Mouse (Mus musculus): ENCODE data around the gene Med24. TPM values are rescaled to one million over a fixed set of nuclear protein-coding genes. Genes with fewer than 3 reads are reported as not detected.
"Not testable (repeated sequence)": the region's sequence is repeated elsewhere in the genome, so short reads cannot be mapped to it uniquely, and the experiment has no call there.

Gene Med24
- total and polyA plus RNA-seq, 2 experiments from 2014 or later, result 52.2 to 66.6 TPM

DNA sequence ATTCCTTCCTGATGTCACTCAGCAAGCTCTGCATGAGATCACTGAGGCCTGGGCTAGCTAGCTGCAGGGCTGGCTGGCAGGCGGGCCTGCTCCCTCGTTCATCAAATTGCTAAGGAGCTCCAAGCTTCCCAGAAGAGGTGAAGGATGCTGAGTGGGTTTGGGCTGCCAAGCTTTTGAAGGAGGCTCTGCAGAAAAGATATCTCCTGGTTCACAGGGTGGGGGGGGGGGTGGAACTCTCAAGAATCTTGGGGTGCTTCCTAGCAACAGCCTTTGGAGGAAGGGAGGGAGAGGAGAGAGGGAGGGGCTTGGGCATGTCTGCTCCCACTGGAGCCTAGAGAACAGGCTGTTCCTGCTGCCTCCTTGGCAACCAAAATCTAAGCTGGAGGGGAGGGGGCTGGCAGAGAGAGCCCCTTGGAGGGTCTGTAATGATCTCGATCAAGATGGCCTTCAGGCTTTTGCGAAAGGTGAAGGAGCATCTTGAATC, 9.2 kb upstream of the Med24 start:
- Histone ChIP-seq H3K9ac (replicated peaks; ENCODE audit: low read length, poor library complexity, severe bottlenecking) (no peak overlapping the region), H3K27me3 (ENCODE audit: insufficient read depth, low read length) (no peaks in the 10 kb centered on the region), H3K4me3 (ENCODE audit: low read depth, low read length) (no peak overlapping the region), H3K4me1 (ENCODE audit: insufficient read depth, low read length) (peaks cover 9% of the 10 kb centered on the region), H3K9me3 (ENCODE audit: low read length) (no peaks in the 10 kb centered on the region), H3K27ac (ENCODE audit: low read depth, low read length) (peak overlapping the region; percentile 64), H3K36me3 (ENCODE audit: insufficient read depth, low read length) (no peaks in the 10 kb centered on the region), H3K4me2 (ENCODE audit: low read depth, low read length, poor library complexity, severe bottlenecking) (peak overlapping the region; percentile 34)
- ATAC-seq (ENCODE audit: low FRiP score) (0 out of 2 replicates have a peak, but pooled peaks have one; percentile 18), DNase-seq (ENCODE audit: low spot score) (peak; percentile 85)
- no peak for TF ChIP-seq CTCF (IDR thresholded peaks at IDR 0.05)
- WGBS, result 12% methylated on average over 4 of the region's 4 CpGs

DNA sequence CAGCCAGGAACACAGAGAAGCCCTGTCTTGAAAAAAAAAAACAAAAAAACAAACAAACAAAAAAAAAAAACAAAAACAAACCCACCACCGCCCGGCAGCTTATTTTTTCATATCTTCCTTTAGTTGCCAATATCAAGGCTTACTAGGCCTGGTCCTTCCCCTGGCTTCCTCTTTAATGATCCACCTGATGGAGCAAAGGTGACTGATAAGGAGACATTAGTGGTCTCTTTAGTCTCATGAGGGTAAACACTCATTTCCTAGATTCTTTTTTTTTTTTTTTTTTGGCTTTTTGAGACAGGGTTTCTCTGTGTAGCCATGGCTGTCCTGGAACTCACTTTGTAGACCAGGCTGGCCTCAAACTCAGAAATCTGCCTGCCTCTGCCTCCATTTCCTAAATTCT, 8.0 kb upstream of the Med24 start:
- not testable (repeated sequence) for H3K4me2 ChIP-seq (ENCODE audit: low read depth, low read length, poor library complexity, severe bottlenecking); H3K9me3 ChIP-seq (ENCODE audit: low read length); DNase-seq (ENCODE audit: low spot score); H3K27me3 ChIP-seq (ENCODE audit: insufficient read depth, low read length); H3K9ac ChIP-seq (replicated peaks; ENCODE audit: low read length, poor library complexity, severe bottlenecking); H3K4me3 ChIP-seq (ENCODE audit: low read depth, low read length); ATAC-seq (ENCODE audit: low FRiP score); H3K27ac ChIP-seq (ENCODE audit: low read depth, low read length); H3K36me3 ChIP-seq (ENCODE audit: insufficient read depth, low read length); H3K4me1 ChIP-seq (ENCODE audit: insufficient read depth, low read length)
- 97% methylated on average over 2 of the region's 2 CpGs for WGBS

DNA sequence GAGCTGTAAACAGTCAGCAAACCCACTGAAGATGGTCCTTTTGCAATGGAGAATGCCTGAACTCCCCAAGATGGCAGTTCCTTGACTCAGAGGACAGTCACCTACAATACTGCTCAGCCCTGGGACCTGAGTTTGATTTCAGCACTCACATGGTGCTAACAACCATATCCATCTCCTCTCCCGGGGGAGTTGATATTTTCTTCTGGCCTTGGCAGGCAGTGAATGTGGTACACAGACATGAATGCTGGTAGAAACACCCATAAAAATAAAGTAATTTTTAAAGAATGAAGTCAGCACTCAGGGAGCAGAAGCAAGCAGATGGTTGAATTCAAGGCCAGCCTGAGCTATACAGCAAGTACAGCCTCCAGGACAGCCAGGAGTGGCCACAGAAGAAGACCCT, 6.9 kb upstream of the Med24 start:
- no peak for ATAC-seq (ENCODE audit: low FRiP score)
- 85% methylated on average over 1 of the region's 1 CpGs for WGBS
- H3K9me3 ChIP-seq (ENCODE audit: low read length), result no peaks in the 10 kb centered on the region
- no peak overlapping the region for H3K9ac ChIP-seq (replicated peaks; ENCODE audit: low read length, poor library complexity, severe bottlenecking)
- H3K36me3 ChIP-seq (ENCODE audit: insufficient read depth, low read length), result no peaks in the 10 kb centered on the region
- DNase-seq (ENCODE audit: low spot score), result no peak
- H3K4me1 ChIP-seq (ENCODE audit: insufficient read depth, low read length), result peaks cover 9% of the 10 kb centered on the region
- H3K27ac ChIP-seq (ENCODE audit: low read depth, low read length), result no peak overlapping the region
- H3K4me3 ChIP-seq (ENCODE audit: low read depth, low read length), result no peak overlapping the region
- H3K4me2 ChIP-seq (ENCODE audit: low read depth, low read length, poor library complexity, severe bottlenecking), result no peak overlapping the region
- H3K27me3 ChIP-seq (ENCODE audit: insufficient read depth, low read length), result no peaks in the 10 kb centered on the region
- TF ChIP-seq CTCF (IDR thresholded peaks at IDR 0.05), result no peak

DNA sequence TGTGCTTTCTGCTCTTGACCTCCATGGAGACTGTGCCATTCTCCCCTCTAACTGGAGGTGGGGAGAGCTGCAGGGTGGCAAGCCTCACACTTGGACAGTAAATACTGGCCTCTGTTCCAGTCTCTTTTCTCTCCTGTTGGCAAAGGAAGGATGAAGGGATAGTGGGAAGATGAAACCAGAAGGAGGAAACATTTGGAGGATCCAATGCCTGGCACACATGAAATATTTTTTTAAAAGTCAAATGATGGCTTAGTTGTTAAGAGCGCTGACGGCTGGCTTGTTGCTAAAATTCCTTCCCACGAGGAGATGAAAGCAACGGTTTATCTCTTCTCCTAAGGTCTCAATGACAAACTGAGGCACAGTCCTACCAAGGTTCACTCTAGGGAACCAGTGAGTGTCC, 5.9 kb upstream of the Med24 start:
- WGBS, result 91% methylated on average over 4 of the region's 4 CpGs
- Histone ChIP-seq H3K4me2 (ENCODE audit: low read depth, low read length, poor library complexity, severe bottlenecking) (no peak overlapping the region), H3K27ac (ENCODE audit: low read depth, low read length) (no peak overlapping the region), H3K27me3 (ENCODE audit: insufficient read depth, low read length) (no peaks in the 10 kb centered on the region), H3K4me1 (ENCODE audit: insufficient read depth, low read length) (peaks cover 9% of the 10 kb centered on the region), H3K9me3 (ENCODE audit: low read length) (no peaks in the 10 kb centered on the region), H3K36me3 (ENCODE audit: insufficient read depth, low read length) (no peaks in the 10 kb centered on the region), H3K4me3 (ENCODE audit: low read depth, low read length) (no peak overlapping the region), H3K9ac (replicated peaks; ENCODE audit: low read length, poor library complexity, severe bottlenecking) (no peak overlapping the region)
- TF ChIP-seq CTCF (IDR thresholded peaks at IDR 0.05), result no peak
- DNase-seq (ENCODE audit: low spot score) (no peak), ATAC-seq (ENCODE audit: low FRiP score) (no peak)

DNA sequence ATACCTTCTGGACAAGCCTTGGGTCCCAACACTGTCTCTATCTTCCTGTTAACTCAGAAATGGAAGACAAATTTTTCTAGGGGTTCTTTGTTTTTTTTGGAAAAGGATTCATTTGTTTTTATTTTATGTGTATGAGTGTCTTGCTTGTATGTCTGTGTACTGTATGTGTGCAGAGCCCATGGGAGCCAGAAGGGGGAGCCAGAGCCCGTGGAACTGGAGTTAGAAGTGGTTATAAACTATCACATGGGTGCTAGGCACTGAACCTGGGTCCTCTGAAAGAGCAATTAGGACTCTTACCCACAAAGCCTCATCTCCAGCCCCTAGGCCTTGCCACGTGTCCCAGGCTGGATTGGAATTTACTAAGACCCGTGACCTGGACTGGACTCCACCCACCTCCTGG, 4.8 kb upstream of the Med24 start:
- Histone ChIP-seq H3K4me3 (ENCODE audit: low read depth, low read length) (no peak overlapping the region), H3K9me3 (ENCODE audit: low read length) (no peaks in the 10 kb centered on the region), H3K27ac (ENCODE audit: low read depth, low read length) (no peak overlapping the region), H3K9ac (replicated peaks; ENCODE audit: low read length, poor library complexity, severe bottlenecking) (no peak overlapping the region), H3K36me3 (ENCODE audit: insufficient read depth, low read length) (no peaks in the 10 kb centered on the region), H3K4me1 (ENCODE audit: insufficient read depth, low read length) (peaks cover 3% of the 10 kb centered on the region), H3K27me3 (ENCODE audit: insufficient read depth, low read length) (no peaks in the 10 kb centered on the region), H3K4me2 (ENCODE audit: low read depth, low read length, poor library complexity, severe bottlenecking) (no peak overlapping the region)
- DNase-seq (ENCODE audit: low spot score) (no peak), ATAC-seq (ENCODE audit: low FRiP score) (no peak)
- 76% methylated on average over 3 of the region's 3 CpGs for WGBS
- TF ChIP-seq CTCF (IDR thresholded peaks at IDR 0.05), result peak; percentile 35

DNA sequence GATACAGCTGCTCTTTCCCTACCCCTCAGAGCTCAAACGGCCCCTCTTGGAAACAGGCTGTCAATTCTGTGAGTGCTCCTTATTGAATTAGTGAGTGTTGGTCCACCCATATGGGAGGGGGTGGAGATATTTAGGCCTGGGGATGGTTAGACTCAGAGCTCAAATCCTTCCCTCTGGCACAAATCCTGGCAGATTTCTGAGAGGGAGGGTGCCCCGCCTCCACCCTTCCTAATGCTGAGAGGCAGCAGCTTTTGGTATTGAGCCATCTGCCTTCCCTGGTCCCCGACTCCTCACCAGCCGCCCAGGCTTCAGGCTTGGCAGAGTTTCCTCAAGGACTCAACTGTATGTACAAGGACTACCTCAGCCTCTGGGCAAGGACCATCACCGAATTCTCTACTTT, 1.9 kb upstream of the Med24 start:
- no peak overlapping the region for H3K27ac ChIP-seq (ENCODE audit: low read depth, low read length)
- DNase-seq (ENCODE audit: low spot score) (peak; percentile 83), ATAC-seq (ENCODE audit: low FRiP score) (no peak)
- no peaks in the 10 kb centered on the region for H3K9me3 ChIP-seq (ENCODE audit: low read length)
- 35% methylated on average over 5 of the region's 5 CpGs for WGBS
- no peak for TF ChIP-seq CTCF (IDR thresholded peaks at IDR 0.05)
- H3K27me3 ChIP-seq (ENCODE audit: insufficient read depth, low read length), result no peaks in the 10 kb centered on the region
- no peak overlapping the region for H3K9ac ChIP-seq (replicated peaks; ENCODE audit: low read length, poor library complexity, severe bottlenecking)
- 0 out of 2 replicates have a peak, but pooled peaks cover under 1% of the 10 kb centered on the region for H3K36me3 ChIP-seq (ENCODE audit: insufficient read depth, low read length)
- H3K4me3 ChIP-seq (ENCODE audit: low read depth, low read length), result no peak overlapping the region
- H3K4me1 ChIP-seq (ENCODE audit: insufficient read depth, low read length), result 0 out of 2 replicates have a peak, but pooled peaks cover 3% of the 10 kb centered on the region
- no peak overlapping the region for H3K4me2 ChIP-seq (ENCODE audit: low read depth, low read length, poor library complexity, severe bottlenecking)
